Mouse (Mus musculus) bone marrow macrophage, adult 2 months (primary cell): Measurements from ENCODE around the gene Bag6.

Source experiments
- CTCF ChIP-seq: IDR thresholded peaks from 2 replicates; pipeline ENCODE4 v1.5.1; 2012; ENCODE audit warnings: low read depth, mild to moderate bottlenecking, low read length, moderate library complexity
- POLR2A ChIP-seq: IDR thresholded peaks from 2 replicates; pipeline ENCODE4 v1.6.1; 2012; ENCODE audit warnings: mild to moderate bottlenecking, low read depth, low read length, borderline replicate concordance

- TF ChIP-seq CTCF = no peak
- no peak for TF ChIP-seq POLR2A
Observed at GRCm38 (mm10) chr17:35131500-35132173, 3.3 kb upstream of the Bag6 start, which contains the start of gene Apom.
